Mouse (Mus musculus) lung, adult 18-20 months (tissue): Measurements from ENCODE around the gene Tarsl2.

Source experiments
- DNase-seq, 2 experiments: peaks; one replicate each; pipeline ENCODE4 v3.0.0; 2022; ENCODE audit warnings: mixed read lengths in 2 of 2

Gene Tarsl2

GRCm38 (mm10) chr7:65644643-65645351 is at the start of gene Tarsl2:
Gene Tarsl2, plus strand, starts transcription at chr7:65644898.
- peak; percentile 94 to 96 for DNase-seq

GRCm38 (mm10) chr7:65606124-65606523 is 38.6 kb upstream of the Tarsl2 start:
- no peak for DNase-seq

GRCm38 (mm10) chr7:65607003-65607402 is 37.7 kb upstream of the Tarsl2 start:
- no peak for DNase-seq

GRCm38 (mm10) chr7:65610171-65610570 is 34.5 kb upstream of the Tarsl2 start:
- peak; percentile 2 to 4 for DNase-seq

GRCm38 (mm10) chr7:65610673-65611072 is 34.0 kb upstream of the Tarsl2 start:
- no peak for DNase-seq

GRCm38 (mm10) chr7:65611298-65611697 is 33.4 kb upstream of the Tarsl2 start:
- no peak for DNase-seq

GRCm38 (mm10) chr7:65613723-65614122 is 31.0 kb upstream of the Tarsl2 start:
- DNase-seq, result no peak

GRCm38 (mm10) chr7:65618751-65619150 is 25.9 kb upstream of the Tarsl2 start:
- no peak for DNase-seq

- no peak for DNase-seq
These were observed 24.0 kb upstream of the Tarsl2 start for GRCm38 (mm10) chr7:65620746-65621145.

- DNase-seq, result no peak
These were observed 21.4 kb upstream of the Tarsl2 start for GRCm38 (mm10) chr7:65623330-65623729.

- no peak for DNase-seq
These were observed 19.2 kb upstream of the Tarsl2 start for GRCm38 (mm10) chr7:65625528-65625927.

GRCm38 (mm10) chr7:65629846-65630245 is 14.9 kb upstream of the Tarsl2 start:
- no peak for DNase-seq

GRCm38 (mm10) chr7:65630661-65631060 is 14.0 kb upstream of the Tarsl2 start:
- DNase-seq, result no peak

GRCm38 (mm10) chr7:65635831-65636230 is 8.9 kb upstream of the Tarsl2 start:
- DNase-seq, result no peak

- DNase-seq, result no peak
These were observed 8.3 kb upstream of the Tarsl2 start for GRCm38 (mm10) chr7:65636356-65636880.

- no peak for DNase-seq
These were observed 6.4 kb upstream of the Tarsl2 start for GRCm38 (mm10) chr7:65638170-65638770.

- no peak for DNase-seq
These were observed 4.8 kb upstream of the Tarsl2 start for GRCm38 (mm10) chr7:65639821-65640382.

- DNase-seq, result no peak
These were observed 4.0 kb upstream of the Tarsl2 start for GRCm38 (mm10) chr7:65640672-65641071.

GRCm38 (mm10) chr7:65642371-65643304 is 2.1 kb upstream of the Tarsl2 start:
- DNase-seq, result no peak

- peak; percentile 62 to 75 for DNase-seq
These were observed 757 bp upstream of the Tarsl2 start for GRCm38 (mm10) chr7:65643861-65644421.

GRCm38 (mm10) chr7:65645996-65646395 is 1.3 kb downstream of the Tarsl2 start:
- DNase-seq, result no peak

GRCm38 (mm10) chr7:65650662-65651061 is 6.0 kb downstream of the Tarsl2 start:
- no peak for DNase-seq
